Comparison of ENCODE assay signal across 12 mouse cellular contexts in genomic region chr15:6710341-6710740, GRCm38 (mm10). TPM values are rescaled to one million over a fixed set of nuclear protein-coding genes. Genes with fewer than 3 reads are reported as not detected.
DNase-seq lines count a peak whose midpoint lies in the region; ATAC-seq and TF ChIP-seq lines count a peak whose summit lies in the region.
"Had no signal": no experiment of that assay in that cellular context is flagged by ENCODE, and none has a peak within 500 bp of the region (broad histone marks: within the 10 kb centered on the region; RNA-seq: fewer than 3 reads in every experiment).

No protein-coding gene starts in this region.

- H3K4me2 ChIP-seq in lung, embryonic 14.5 days = peak overlapping the region; percentile 13; the same call in 1 of the 2 replicates
- H3K4me2 ChIP-seq in liver, embryonic 11.5 days = peak overlapping the region; percentile 69
- H3K4me2 ChIP-seq in neural tube, embryonic 13.5 days = peak overlapping the region; percentile 80

- no peak for TF ChIP-seq CTCF in gastrocnemius, adult 2 months (IDR thresholded peaks at IDR 0.05)
- no peak for TF ChIP-seq CTCF in lung, embryonic 14.5 days (IDR thresholded peaks at IDR 0.05; ENCODE audit: low read depth)

- H3K36me3 ChIP-seq in lung, embryonic 14.5 days (ENCODE audit: insufficient read depth) = no peaks in the 10 kb centered on the region
- no peaks in the 10 kb centered on the region for H3K36me3 ChIP-seq in liver, embryonic 11.5 days (ENCODE audit: control insufficient read depth, insufficient read depth, low read length)
- H3K36me3 ChIP-seq in neural tube, embryonic 13.5 days = no peaks in the 10 kb centered on the region

- no peak overlapping the region for H3K9ac ChIP-seq in lung, embryonic 14.5 days
- H3K9ac ChIP-seq in liver, embryonic 11.5 days (ENCODE audit: low read depth, low read length) = no peak overlapping the region
- 0 out of 2 replicates have a peak overlapping the region, but pooled peaks have one; percentile 22 for H3K9ac ChIP-seq in neural tube, embryonic 13.5 days

- peaks cover 11% of the 10 kb centered on the region; the same call in 1 of the 2 replicates for H3K4me1 ChIP-seq in lung, embryonic 14.5 days (ENCODE audit: insufficient read depth)
- H3K4me1 ChIP-seq in liver, embryonic 11.5 days (replicated peaks; ENCODE audit: control insufficient read depth, insufficient read depth, low read length) = peaks cover 54% of the 10 kb centered on the region
- H3K4me1 ChIP-seq in neural tube, embryonic 13.5 days (replicated peaks) = peaks cover 54% of the 10 kb centered on the region

- DNase-seq in gastrocnemius, adult 2 months = no peak
- DNase-seq in gastrocnemius, postnatal 25 days = no peak
- no peak for DNase-seq in lung, embryonic 14.5 days
- DNase-seq in lung, postnatal 36 days = no peak
- DNase-seq in liver, embryonic 11.5 days (ENCODE audit: low spot score) = no peak
- no peak for DNase-seq in ovary, adult 18-20 months (ENCODE audit: low spot score)
- no peak for DNase-seq in adrenal gland, postnatal 14 days
- DNase-seq: B cell, adult 2 months; thymus, postnatal 25 days had no signal

- intact Hi-C loops in gastrocnemius, adult 2 months (cut with DNase I) = loop anchor here (10.0 kb wide), 1 partner anchor 514 kb away; no protein-coding TSS in a partner anchor

- no peak overlapping the region for H3K27ac ChIP-seq in gastrocnemius, adult 2 months
- H3K27ac ChIP-seq in lung, embryonic 14.5 days (ENCODE audit: low read depth) = no peak overlapping the region
- no peak overlapping the region for H3K27ac ChIP-seq in liver, embryonic 11.5 days (ENCODE audit: low read depth, low read length)
- H3K27ac ChIP-seq in neural tube, embryonic 13.5 days (replicated peaks) = no peak overlapping the region
- H3K27ac ChIP-seq: kidney, postnatal 0 days had no signal

- no peaks in the 10 kb centered on the region for H3K27me3 ChIP-seq in lung, embryonic 14.5 days (ENCODE audit: insufficient read depth, low read length)
- H3K27me3 ChIP-seq in liver, embryonic 11.5 days (replicated peaks; ENCODE audit: control insufficient read depth, insufficient read depth, low read length) = no peaks in the 10 kb centered on the region
- 0 out of 2 replicates have a peak, but pooled peaks cover 4% of the 10 kb centered on the region for H3K27me3 ChIP-seq in neural tube, embryonic 13.5 days
- H3K27me3 ChIP-seq: Patski had no signal

- peak overlapping the region; percentile 95; the same call in 1 of the 2 replicates for H3K4me3 ChIP-seq in gastrocnemius, adult 2 months
- no peak overlapping the region for H3K4me3 ChIP-seq in lung, embryonic 14.5 days (ENCODE audit: low read depth, low read length)
- no peak overlapping the region for H3K4me3 ChIP-seq in liver, embryonic 11.5 days (ENCODE audit: low read depth, low read length)
- H3K4me3 ChIP-seq in neural tube, embryonic 13.5 days = peak overlapping the region; percentile 92; the same call in 1 of the 2 replicates

- ATAC-seq in lung, embryonic 14.5 days (ENCODE audit: insufficient read depth) = no peak
- no peak for ATAC-seq in liver, embryonic 11.5 days (replicated peaks; ENCODE audit: low FRiP score)
- ATAC-seq in neural tube, embryonic 13.5 days (ENCODE audit: low read depth) = no peak
- ATAC-seq: Patski had no signal

- 59% methylated on average over 7 of the region's 7 CpGs for WGBS in lung, embryonic 14.5 days
- WGBS in liver, embryonic 11.5 days = 81% methylated on average over 7 of the region's 7 CpGs
- 78% methylated on average over 7 of the region's 7 CpGs for WGBS in neural tube, embryonic 13.5 days

- H3K9me3 ChIP-seq in lung, embryonic 14.5 days (ENCODE audit: low read depth, low read length) = no peaks in the 10 kb centered on the region
- no peaks in the 10 kb centered on the region for H3K9me3 ChIP-seq in liver, embryonic 11.5 days (ENCODE audit: control insufficient read depth, low read length)
- H3K9me3 ChIP-seq in neural tube, embryonic 13.5 days = no peaks in the 10 kb centered on the region

RNA-seq across cellular contexts. Expression of gene Rictor, which starts 2.2 kb away (rescaled TPM):
- total RNA-seq in gastrocnemius, adult 2 months (2021) = 10 to 100 TPM; 10.5 to 10.8 TPM
- 1 to 10 TPM; 7.8 to 7.9 TPM for total RNA-seq in gastrocnemius, postnatal 25 days (2021)
- polyA plus RNA-seq in lung, embryonic 14.5 days (2014; fragmentation: Nextera tagmentation; extraction: Ambion mirVana) = 42.9 and 44.2 TPM in 2 replicates
- polyA plus RNA-seq in liver, embryonic 11.5 days (2014; fragmentation: Nextera tagmentation; extraction: Ambion mirVana) = 31.6 and 33.3 TPM in 2 replicates
- 49.4 and 58.3 TPM in 2 replicates for polyA plus RNA-seq in neural tube, embryonic 13.5 days (2015; fragmentation: Nextera tagmentation; extraction: Ambion mirVana)
- 25.9 and 26.2 TPM in 2 replicates for total RNA-seq in adrenal gland, postnatal 14 days (2021)

Comparison
In these comparisons a context has a peak if more than half of its experiments do, and no peak if none do; other contexts are left out.
1. H3K4me3 ChIP-seq: peak in gastrocnemius, adult 2 months (single experiment) and neural tube, embryonic 13.5 days (single experiment); none in lung, embryonic 14.5 days (single experiment) and liver, embryonic 11.5 days (single experiment).
2. H3K4me2 ChIP-seq: peak in every context shown above with its lines; median percentile 80 in neural tube, embryonic 13.5 days; 69 in liver, embryonic 11.5 days; 13 in lung, embryonic 14.5 days.